Mouse (Mus musculus): Measurements from ENCODE around the gene Klf16. TPM values are rescaled to one million over a fixed set of nuclear protein-coding genes. Genes with fewer than 3 reads are reported as not detected.
A peak's percentile ranks its signal among the peaks of the same experiment; 100 is the strongest.
"Not testable (repeated sequence)": the region's sequence is repeated elsewhere in the genome, so short reads cannot be mapped to it uniquely, and the experiment has no call there.

Gene Klf16
- polyA plus RNA-seq, 1 experiment from 2014 or later, result 12.1 TPM

GRCm38 (mm10) chr10:80609269-80609924 lies 32.3 kb upstream of the Klf16 start:
- no peaks in the 10 kb centered on the region for H3K27me3 ChIP-seq (replicated peaks; ENCODE audit: control insufficient read depth, insufficient read depth, low read length)
- no peak overlapping the region for H3K4me3 ChIP-seq (ENCODE audit: low read depth, low read length)
- DNase-seq (ENCODE audit: low spot score) (no peak), ATAC-seq (replicated peaks; ENCODE audit: low FRiP score, low TSS enrichment, low read depth) (no peak)
- H3K27ac ChIP-seq (ENCODE audit: low read depth), result no peak overlapping the region
- H3K36me3 ChIP-seq (ENCODE audit: control insufficient read depth, insufficient read depth, low read length), result peaks cover 64% of the 10 kb centered on the region
- peaks cover 2% of the 10 kb centered on the region; the same call in 1 of the 2 replicates for H3K4me1 ChIP-seq (replicated peaks; ENCODE audit: control insufficient read depth, insufficient read depth, low read length)
- WGBS, result 89% methylated on average over 10 of the region's 10 CpGs
- no peak overlapping the region for H3K9ac ChIP-seq (ENCODE audit: low read length)
- H3K9me3 ChIP-seq (ENCODE audit: control insufficient read depth, low read length), result no peaks in the 10 kb centered on the region
- no peak overlapping the region for H3K4me2 ChIP-seq (ENCODE audit: low read length)

DNA sequence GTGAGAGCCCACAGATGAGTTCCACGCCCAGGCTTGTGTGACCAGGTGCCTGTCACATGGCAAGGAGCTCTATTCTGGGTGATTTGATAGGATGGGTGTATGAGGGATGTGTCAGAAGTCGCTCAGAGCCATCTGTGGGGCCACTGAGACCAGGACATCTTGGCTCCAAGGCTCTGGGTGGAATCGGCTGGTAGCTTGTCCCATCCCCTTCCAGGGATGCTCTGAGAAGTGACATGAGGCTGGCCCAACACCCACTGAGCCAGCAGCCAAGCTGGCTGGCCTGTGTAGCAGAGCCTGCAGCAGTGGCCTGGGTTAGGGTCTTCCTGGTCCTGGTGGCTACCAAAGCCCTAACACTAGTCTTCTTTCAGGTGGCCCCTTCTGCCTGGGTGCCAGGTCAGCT lies 31.3 kb upstream of the Klf16 start:
- H3K9me3 ChIP-seq (ENCODE audit: control insufficient read depth, low read length), result no peaks in the 10 kb centered on the region
- no peaks in the 10 kb centered on the region for H3K27me3 ChIP-seq (replicated peaks; ENCODE audit: control insufficient read depth, insufficient read depth, low read length)
- H3K27ac ChIP-seq (ENCODE audit: low read depth), result no peak overlapping the region
- peaks cover 57% of the 10 kb centered on the region for H3K36me3 ChIP-seq (ENCODE audit: control insufficient read depth, insufficient read depth, low read length)
- peaks cover 12% of the 10 kb centered on the region for H3K4me1 ChIP-seq (replicated peaks; ENCODE audit: control insufficient read depth, insufficient read depth, low read length)
- no peak for ATAC-seq (replicated peaks; ENCODE audit: low FRiP score, low TSS enrichment, low read depth)
- DNase-seq (ENCODE audit: low spot score), result no peak
- H3K4me3 ChIP-seq (ENCODE audit: low read depth, low read length), result no peak overlapping the region
- H3K9ac ChIP-seq (ENCODE audit: low read length), result no peak overlapping the region
- WGBS, result 83% methylated on average over 3 of the region's 3 CpGs
- H3K4me2 ChIP-seq (ENCODE audit: low read length), result no peak overlapping the region

DNA sequence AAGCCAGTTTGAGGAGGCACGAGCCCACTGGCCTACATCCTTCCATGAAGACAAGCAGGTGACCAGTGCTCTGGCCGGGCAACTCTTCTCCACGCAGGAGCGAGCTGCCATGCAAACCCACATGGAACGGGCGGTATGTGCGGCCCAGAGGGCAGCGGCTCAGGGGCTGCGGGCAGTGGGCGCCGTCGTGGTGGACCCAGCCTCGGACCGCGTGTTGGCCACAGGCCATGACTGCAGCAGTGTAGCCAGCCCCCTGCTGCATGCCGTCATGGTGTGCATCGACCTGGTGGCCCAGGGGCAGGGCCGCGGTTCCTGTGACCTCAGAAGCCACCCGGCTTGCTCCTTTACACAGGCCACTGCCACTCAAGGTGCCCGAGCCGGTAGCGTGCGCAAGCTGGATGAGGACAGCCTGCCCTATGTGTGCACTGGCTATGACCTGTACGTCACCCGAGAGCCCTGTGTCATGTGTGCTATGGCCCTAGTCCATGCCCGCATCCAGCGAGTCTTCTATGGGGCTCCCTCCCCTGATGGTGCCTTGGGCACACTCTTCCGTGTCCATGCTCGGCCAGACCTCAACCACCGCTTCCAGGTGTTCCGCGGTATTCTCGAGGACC lies 29.7 kb upstream of the Klf16 start:
- no peak for DNase-seq (ENCODE audit: low spot score)
- H3K9ac ChIP-seq (ENCODE audit: low read length), result no peak overlapping the region
- peaks cover 18% of the 10 kb centered on the region for H3K4me1 ChIP-seq (replicated peaks; ENCODE audit: control insufficient read depth, insufficient read depth, low read length)
- H3K27ac ChIP-seq (ENCODE audit: low read depth), result no peak overlapping the region
- H3K4me3 ChIP-seq (ENCODE audit: low read depth, low read length), result no peak overlapping the region
- ATAC-seq (replicated peaks; ENCODE audit: low FRiP score, low TSS enrichment, low read depth), result no peak
- no peak overlapping the region for H3K4me2 ChIP-seq (ENCODE audit: low read length)
- H3K9me3 ChIP-seq (ENCODE audit: control insufficient read depth, low read length), result no peaks in the 10 kb centered on the region
- H3K27me3 ChIP-seq (replicated peaks; ENCODE audit: control insufficient read depth, insufficient read depth, low read length), result no peaks in the 10 kb centered on the region
- 94% methylated on average over 34 of the region's 34 CpGs for WGBS
- H3K36me3 ChIP-seq (ENCODE audit: control insufficient read depth, insufficient read depth, low read length), result peaks cover 49% of the 10 kb centered on the region

GRCm38 (mm10) chr10:80606306-80606705 lies 29.2 kb upstream of the Klf16 start:
- Histone ChIP-seq H3K27me3 (replicated peaks; ENCODE audit: control insufficient read depth, insufficient read depth, low read length) (no peaks in the 10 kb centered on the region), H3K4me3 (ENCODE audit: low read depth, low read length) (no peak overlapping the region), H3K36me3 (ENCODE audit: control insufficient read depth, insufficient read depth, low read length) (peaks cover 45% of the 10 kb centered on the region), H3K9ac (ENCODE audit: low read length) (no peak overlapping the region), H3K4me1 (replicated peaks; ENCODE audit: control insufficient read depth, insufficient read depth, low read length) (peaks cover 18% of the 10 kb centered on the region), H3K9me3 (ENCODE audit: control insufficient read depth, low read length) (no peaks in the 10 kb centered on the region), H3K4me2 (ENCODE audit: low read length) (no peak overlapping the region), H3K27ac (ENCODE audit: low read depth) (no peak overlapping the region)
- whole genome bisulfite sequencing, result 92% methylated on average over 22 of the region's 23 CpGs
- ATAC-seq (replicated peaks; ENCODE audit: low FRiP score, low TSS enrichment, low read depth) (no peak), DNase-seq (ENCODE audit: low spot score) (no peak)

DNA sequence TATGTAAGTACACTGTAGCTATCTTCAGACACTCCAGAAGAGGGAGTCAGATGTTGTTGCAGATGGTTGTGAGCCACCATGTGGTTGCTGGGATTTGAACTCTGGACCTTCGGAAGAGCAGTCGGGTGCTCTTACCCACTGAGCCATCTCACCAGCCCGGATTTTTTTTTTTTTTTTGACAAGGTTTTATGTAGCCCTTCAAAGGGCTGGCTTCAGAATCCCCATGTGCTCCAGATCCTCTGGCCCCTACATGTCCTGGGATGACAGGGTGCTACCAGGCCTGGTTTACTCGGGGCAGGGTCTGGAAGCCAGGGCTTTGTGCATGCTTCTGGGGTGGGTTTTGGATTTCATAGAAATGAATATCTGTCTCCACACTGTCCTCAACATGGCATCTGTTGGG lies 28.6 kb upstream of the Klf16 start, which contains the start of gene Gm49322:
Gene Gm49322 (plus strand): TSS at position 301 of the 400 bp plus-strand sequence.
- not testable (repeated sequence) for H3K4me2 ChIP-seq (ENCODE audit: low read length); H3K9ac ChIP-seq (ENCODE audit: low read length); H3K9me3 ChIP-seq (ENCODE audit: control insufficient read depth, low read length); ATAC-seq (replicated peaks; ENCODE audit: low FRiP score, low TSS enrichment, low read depth); H3K27me3 ChIP-seq (replicated peaks; ENCODE audit: control insufficient read depth, insufficient read depth, low read length); DNase-seq (ENCODE audit: low spot score); H3K27ac ChIP-seq (ENCODE audit: low read depth); H3K4me3 ChIP-seq (ENCODE audit: low read depth, low read length)
- H3K36me3 ChIP-seq (ENCODE audit: control insufficient read depth, insufficient read depth, low read length), result peaks cover 45% of the 10 kb centered on the region
- WGBS, result 81% methylated on average over 4 of the region's 4 CpGs
- H3K4me1 ChIP-seq (replicated peaks; ENCODE audit: control insufficient read depth, insufficient read depth, low read length), result peaks cover 18% of the 10 kb centered on the region

DNA sequence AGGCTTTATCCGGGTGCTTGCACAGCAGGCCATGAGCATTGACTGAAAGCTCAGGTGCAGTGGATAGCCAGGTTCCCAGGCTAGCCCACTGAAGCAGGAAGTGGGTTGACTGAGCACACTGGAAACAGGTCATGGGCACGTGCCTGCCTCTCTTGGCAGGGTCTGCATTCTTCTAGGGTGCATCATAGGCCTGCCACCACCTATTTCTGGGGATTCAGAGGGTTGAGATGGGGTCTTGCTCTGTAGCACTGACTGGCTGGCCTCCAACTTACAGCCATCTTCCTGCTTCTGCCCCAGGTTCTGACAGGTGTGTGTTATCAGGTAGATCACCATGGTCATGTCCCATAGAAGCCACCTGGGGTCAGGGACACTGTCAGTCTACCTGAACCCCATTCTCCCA lies 27.9 kb upstream of the Klf16 start:
- H3K9ac ChIP-seq (ENCODE audit: low read length), result no peak overlapping the region
- H3K4me1 ChIP-seq (replicated peaks; ENCODE audit: control insufficient read depth, insufficient read depth, low read length), result peaks cover 18% of the 10 kb centered on the region
- H3K27me3 ChIP-seq (replicated peaks; ENCODE audit: control insufficient read depth, insufficient read depth, low read length), result no peaks in the 10 kb centered on the region
- H3K27ac ChIP-seq (ENCODE audit: low read depth), result no peak overlapping the region
- H3K9me3 ChIP-seq (ENCODE audit: control insufficient read depth, low read length), result no peaks in the 10 kb centered on the region
- no peak overlapping the region for H3K4me3 ChIP-seq (ENCODE audit: low read depth, low read length)
- DNase-seq (ENCODE audit: low spot score), result no peak
- WGBS, result 91% methylated on average over 2 of the region's 2 CpGs
- peaks cover 38% of the 10 kb centered on the region for H3K36me3 ChIP-seq (ENCODE audit: control insufficient read depth, insufficient read depth, low read length)
- no peak for ATAC-seq (replicated peaks; ENCODE audit: low FRiP score, low TSS enrichment, low read depth)
- H3K4me2 ChIP-seq (ENCODE audit: low read length), result no peak overlapping the region

DNA sequence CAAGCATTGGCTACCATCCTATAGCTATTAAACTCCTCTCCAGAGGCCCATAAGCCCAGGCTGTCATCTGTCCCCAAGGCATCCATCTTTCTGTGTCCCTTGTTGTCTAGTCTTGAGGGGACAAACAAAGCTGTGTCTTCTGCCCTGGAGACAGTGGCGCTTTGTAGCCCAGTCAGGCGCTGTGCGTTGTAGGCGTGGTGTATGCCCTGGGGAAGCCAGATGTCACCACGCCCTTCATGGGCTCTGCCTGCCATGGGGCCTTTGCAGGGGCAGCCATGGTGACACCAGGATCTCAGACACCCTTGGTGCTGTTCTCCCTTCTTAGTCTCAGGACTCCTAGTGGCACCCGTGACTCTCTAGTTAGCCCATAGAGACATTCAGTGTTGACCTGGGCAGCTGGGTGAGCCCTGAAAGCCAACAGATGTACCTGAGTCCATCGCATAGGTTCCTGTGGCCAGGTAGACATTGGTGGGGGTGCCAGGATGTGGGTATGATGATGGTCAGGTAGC lies 26.9 kb upstream of the Klf16 start:
- Histone ChIP-seq H3K9ac (ENCODE audit: low read length) (peak overlapping the region; percentile 60), H3K27ac (ENCODE audit: low read depth) (0 out of 2 replicates have a peak overlapping the region, but pooled peaks have one; percentile 80)
- ATAC-seq (replicated peaks; ENCODE audit: low FRiP score, low TSS enrichment, low read depth), result no peak

GRCm38 (mm10) chr10:80603364-80603763 lies 26.2 kb upstream of the Klf16 start:
- H3K9ac ChIP-seq (ENCODE audit: low read length), result peak overlapping the region; percentile 60
- H3K36me3 ChIP-seq (ENCODE audit: control insufficient read depth, insufficient read depth, low read length), result peaks cover 24% of the 10 kb centered on the region
- WGBS, result 34% methylated on average over 7 of the region's 7 CpGs
- DNase-seq (ENCODE audit: low spot score), result no peak
- H3K27ac ChIP-seq (ENCODE audit: low read depth), result peak overlapping the region; percentile 80; the same call in 1 of the 2 replicates
- H3K4me1 ChIP-seq (replicated peaks; ENCODE audit: control insufficient read depth, insufficient read depth, low read length), result peaks cover 18% of the 10 kb centered on the region
- peak; percentile 6; the same call in 1 of the 2 replicates for ATAC-seq (replicated peaks; ENCODE audit: low FRiP score, low TSS enrichment, low read depth)
- H3K9me3 ChIP-seq (ENCODE audit: control insufficient read depth, low read length), result no peaks in the 10 kb centered on the region
- H3K4me2 ChIP-seq (ENCODE audit: low read length), result peak overlapping the region; percentile 85
- H3K4me3 ChIP-seq (ENCODE audit: low read depth, low read length), result peak overlapping the region; percentile 91
- no peaks in the 10 kb centered on the region for H3K27me3 ChIP-seq (replicated peaks; ENCODE audit: control insufficient read depth, insufficient read depth, low read length)

More for the DNA sequence above, 26.9 kb upstream of the Klf16 start:
- Histone ChIP-seq H3K36me3 (ENCODE audit: control insufficient read depth, insufficient read depth, low read length) (peaks cover 31% of the 10 kb centered on the region), H3K9me3 (ENCODE audit: control insufficient read depth, low read length) (no peaks in the 10 kb centered on the region), H3K4me3 (ENCODE audit: low read depth, low read length) (peak overlapping the region; percentile 91), H3K4me2 (ENCODE audit: low read length) (peak overlapping the region; percentile 85), H3K27me3 (replicated peaks; ENCODE audit: control insufficient read depth, insufficient read depth, low read length) (no peaks in the 10 kb centered on the region), H3K4me1 (replicated peaks; ENCODE audit: control insufficient read depth, insufficient read depth, low read length) (peaks cover 18% of the 10 kb centered on the region)
- WGBS, result 87% methylated on average over 7 of the region's 7 CpGs
- DNase-seq (ENCODE audit: low spot score), result no peak
